Mouse (Mus musculus): ENCODE data around the gene Lig3.
"Not testable (repeated sequence)": the region's sequence is repeated elsewhere in the genome, so short reads cannot be mapped to it uniquely, and the experiment has no call there.

Lig3 gene

GRCm38 (mm10) chr11:82831008-82831893 is 50.3 kb downstream of the Lig3 start:
- no peak for DNase-seq (ENCODE audit: low spot score)

GRCm38 (mm10) chr11:82832402-82832801 is 51.5 kb downstream of the Lig3 start:
- not testable (repeated sequence) for DNase-seq (ENCODE audit: low spot score)

- DNase-seq (ENCODE audit: low spot score), result no peak
Measured at GRCm38 (mm10) chr11:82833929-82834328, 53.0 kb downstream of the Lig3 start.

- not testable (repeated sequence) for DNase-seq (ENCODE audit: low spot score)
Measured at GRCm38 (mm10) chr11:82834359-82834758, 53.5 kb downstream of the Lig3 start.

GRCm38 (mm10) chr11:82835616-82836432 is 54.9 kb downstream of the Lig3 start:
- no peak for DNase-seq (ENCODE audit: low spot score)

- DNase-seq (ENCODE audit: low spot score), result no peak
Measured at GRCm38 (mm10) chr11:82837192-82837591, 56.3 kb downstream of the Lig3 start.

- no peak for DNase-seq (ENCODE audit: low spot score)
Measured at GRCm38 (mm10) chr11:82837848-82838247, 56.9 kb downstream of the Lig3 start.

GRCm38 (mm10) chr11:82838511-82838910 is 57.6 kb downstream of the Lig3 start:
- DNase-seq (ENCODE audit: low spot score), result no peak

GRCm38 (mm10) chr11:82844771-82845414 is 64.0 kb downstream of the Lig3 start:
- no peak for DNase-seq (ENCODE audit: low spot score)

GRCm38 (mm10) chr11:82845415-82846078 is 64.6 kb downstream of the Lig3 start:
- peak; percentile 38 for DNase-seq (ENCODE audit: low spot score)

GRCm38 (mm10) chr11:82846079-82846436 is 65.2 kb downstream of the Lig3 start:
- no peak for DNase-seq (ENCODE audit: low spot score)

- DNase-seq (ENCODE audit: low spot score), result no peak
Measured at GRCm38 (mm10) chr11:82846938-82847337, 66.0 kb downstream of the Lig3 start.

GRCm38 (mm10) chr11:82847571-82848000 is 66.7 kb downstream of the Lig3 start:
- DNase-seq (ENCODE audit: low spot score), result no peak

- DNase-seq (ENCODE audit: low spot score), result no peak
Measured at GRCm38 (mm10) chr11:82850259-82850658, 69.4 kb downstream of the Lig3 start.

GRCm38 (mm10) chr11:82852115-82852514 is 71.2 kb downstream of the Lig3 start:
- DNase-seq (ENCODE audit: low spot score), result no peak

- no peak for DNase-seq (ENCODE audit: low spot score)
Measured at GRCm38 (mm10) chr11:82852540-82852939, 71.6 kb downstream of the Lig3 start.

GRCm38 (mm10) chr11:82852958-82853357 is 72.0 kb downstream of the Lig3 start:
- no peak for DNase-seq (ENCODE audit: low spot score)

Data from MN1 (cell line).